Mouse (Mus musculus) heart, adult 8-10 months (tissue): ENCODE results near the gene Exoc3l4. TPM values are rescaled to one million over a fixed set of nuclear protein-coding genes. Genes with fewer than 3 reads are reported as not detected.
A peak's percentile ranks its signal among the peaks of the same experiment; 100 is the strongest.

Experiments used
- DNase-seq: peaks from one replicate; pipeline ENCODE4 v3.0.0; 2022; ENCODE audit warnings: low spot score
- total RNA-seq, 4 experiments: library from RNA; stranded (reverse); gene quantifications; 2 replicates each; pipeline ENCODE4 v1.2.4; 2022

Exoc3l4 gene
- total RNA-seq, 4 experiments from 2014 or later = 2.1 to 3.6 (median 3.0) TPM

DNA sequence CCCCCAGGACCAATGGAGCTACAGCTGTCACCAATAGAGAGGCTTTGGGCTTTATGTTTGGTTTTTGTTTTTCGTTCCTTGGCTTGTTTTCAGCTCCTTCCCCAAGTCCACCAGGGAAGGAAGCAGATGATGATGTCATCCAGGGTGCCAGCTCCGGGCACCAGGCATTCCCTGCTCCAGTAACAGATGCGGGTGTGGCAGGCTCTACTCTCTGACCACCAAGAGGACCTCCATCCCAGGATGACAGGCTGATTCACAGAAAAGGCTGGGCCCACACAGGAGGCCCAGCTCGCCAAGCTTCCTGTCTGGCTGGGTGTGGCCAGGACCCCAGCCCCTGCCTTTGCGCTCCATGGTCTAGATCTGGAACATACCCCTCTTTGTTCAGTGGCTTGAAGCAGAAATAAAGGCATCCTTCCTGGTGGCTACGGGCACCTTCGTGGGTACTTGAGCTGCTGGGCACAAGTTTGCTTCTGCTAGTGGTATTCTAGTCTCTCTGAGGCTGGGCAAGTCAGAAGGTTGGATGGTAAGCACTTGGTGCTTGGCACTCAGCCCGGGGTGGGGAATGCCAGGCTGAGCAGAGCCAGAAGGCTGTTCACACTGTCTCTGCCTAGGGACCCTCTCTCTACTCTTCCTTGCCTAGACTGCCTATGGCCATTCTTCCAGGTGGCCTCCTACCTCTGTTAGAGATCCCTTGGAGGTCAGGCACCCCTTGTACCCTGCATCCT lies 5.0 kb upstream of the Exoc3l4 start:
- DNase-seq = no peak

DNA sequence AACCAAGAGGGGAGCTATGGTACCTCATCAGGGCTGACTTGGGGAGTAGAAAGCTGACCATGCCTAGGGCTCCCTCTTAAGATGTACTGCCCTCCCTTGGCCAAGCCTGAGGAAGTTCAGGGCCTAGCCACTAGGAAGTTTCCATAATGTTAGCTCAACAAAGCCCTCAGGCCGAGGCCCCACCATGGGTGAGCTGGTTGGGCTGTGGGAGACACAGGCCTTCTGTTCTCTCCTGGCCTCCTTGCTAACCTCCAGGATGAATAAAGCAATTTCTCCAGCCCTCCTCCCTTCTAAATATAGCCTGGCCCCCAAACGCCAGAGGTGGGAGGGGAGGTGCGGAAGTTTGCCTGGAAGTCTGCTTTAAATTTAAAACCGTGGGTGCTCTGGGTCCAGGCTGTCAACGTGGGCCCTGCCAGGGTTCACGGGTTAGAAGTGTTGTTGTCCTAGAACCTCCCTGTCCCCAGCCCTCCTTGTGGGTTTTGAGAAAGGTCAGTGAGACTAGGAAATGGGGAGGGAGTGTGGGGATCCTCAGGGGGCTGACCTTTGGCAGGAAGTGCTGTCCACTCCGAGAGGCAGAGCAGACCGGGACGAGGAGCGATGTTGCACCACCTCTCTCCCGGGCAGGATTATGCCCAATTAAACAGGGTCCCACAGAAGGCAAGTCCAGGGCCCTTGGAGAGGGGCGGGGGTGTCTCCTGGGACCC lies 4.1 kb upstream of the Exoc3l4 start:
- DNase-seq = no peak

DNA sequence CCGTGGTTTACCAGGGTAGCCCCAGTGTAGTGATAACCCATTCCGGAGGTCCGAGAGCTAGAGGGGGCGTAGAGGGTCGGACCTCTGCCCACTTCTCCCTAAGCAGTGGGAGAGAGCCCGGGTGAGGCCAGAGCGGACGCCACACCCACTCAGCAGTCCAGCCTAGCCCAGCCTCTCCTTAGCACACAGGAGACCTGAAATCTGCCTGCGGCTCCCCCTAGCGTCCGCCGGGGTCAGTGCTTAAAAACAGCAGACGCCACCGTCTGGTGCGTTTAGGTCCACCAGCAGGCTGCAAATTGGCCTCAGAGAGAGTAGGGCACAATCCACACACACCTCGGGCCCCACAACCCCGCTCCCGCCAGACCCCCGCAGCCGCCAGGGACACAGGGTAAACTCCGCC lies 3.5 kb upstream of the Exoc3l4 start:
- DNase-seq = peak; percentile 92

DNA sequence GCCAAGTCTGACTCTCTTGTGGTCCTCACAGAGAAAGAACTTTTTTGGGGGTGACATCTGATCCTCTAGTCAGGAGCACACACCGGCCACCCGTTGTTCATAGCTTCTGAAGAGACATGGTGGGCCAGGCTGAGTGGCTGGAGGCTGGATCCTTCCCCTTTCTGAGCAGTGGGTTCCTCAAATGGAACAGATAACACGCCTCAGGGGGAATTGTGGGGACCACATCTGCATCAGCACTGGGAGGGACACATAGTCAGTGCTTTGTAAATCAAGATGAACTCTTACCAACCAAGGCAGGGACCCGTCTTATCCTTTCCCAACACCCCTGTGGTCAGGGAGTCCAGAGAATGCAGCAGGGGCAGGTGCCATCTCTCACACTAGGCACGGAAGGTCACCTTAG lies 3.1 kb downstream of the Exoc3l4 start:
- DNase-seq = no peak

DNA sequence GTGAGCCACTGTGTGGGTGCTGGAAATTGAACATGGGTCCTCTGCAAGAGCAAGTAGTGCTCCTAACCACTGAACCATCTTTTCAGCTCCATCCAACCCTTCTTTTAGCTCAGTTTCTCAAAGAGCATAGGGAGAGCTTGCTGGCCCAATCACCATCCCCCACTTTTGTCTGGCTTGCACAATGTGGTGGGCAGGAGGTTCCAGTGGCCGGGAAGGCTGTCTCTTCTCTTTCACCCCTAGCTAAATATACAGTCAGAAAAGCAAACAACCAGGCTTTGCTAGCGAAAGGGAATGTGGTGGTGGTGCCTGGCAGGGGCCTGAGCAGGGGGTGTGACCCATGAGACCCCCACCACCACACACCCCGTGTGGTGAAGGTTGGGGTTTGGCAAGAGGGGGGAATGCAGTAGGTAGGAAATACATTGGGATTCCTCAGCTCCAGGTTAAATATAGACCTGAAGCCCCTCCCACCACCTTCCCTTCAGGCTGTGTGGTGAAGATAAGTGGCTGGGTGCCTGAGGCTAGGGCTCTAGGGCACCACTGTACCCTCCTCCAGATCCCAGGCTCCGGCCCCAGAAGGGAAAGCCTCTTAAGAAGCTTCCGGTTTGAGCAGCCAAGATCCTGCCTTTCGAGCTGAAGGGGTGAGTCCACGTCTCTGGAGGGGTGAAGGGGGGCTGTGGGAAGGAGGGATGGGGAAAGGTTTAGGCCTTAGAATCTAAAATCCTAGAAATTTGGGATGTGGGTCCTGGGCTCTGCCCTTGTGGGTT lies 4.3 kb downstream of the Exoc3l4 start:
- DNase-seq = no peak

DNA sequence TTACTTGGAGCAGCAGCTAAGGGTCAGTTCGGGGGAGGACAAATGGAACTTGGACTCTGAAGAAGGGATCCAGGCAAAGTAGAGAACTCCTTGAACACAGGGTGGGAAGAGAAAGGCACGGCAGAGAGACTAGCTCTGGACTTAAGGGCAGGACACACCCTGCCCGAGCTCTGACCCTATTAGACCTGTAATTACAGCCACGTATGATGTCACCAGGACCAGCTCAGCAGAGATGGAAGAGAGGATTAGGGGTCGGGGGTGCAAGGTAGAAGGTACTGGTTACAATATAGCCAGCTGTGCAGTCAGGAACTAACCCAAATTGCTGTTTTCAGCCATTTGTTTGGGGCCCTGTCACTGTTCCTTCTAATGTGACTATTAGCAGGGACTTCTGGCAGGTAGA lies 6.0 kb downstream of the Exoc3l4 start:
- DNase-seq = no peak

DNA sequence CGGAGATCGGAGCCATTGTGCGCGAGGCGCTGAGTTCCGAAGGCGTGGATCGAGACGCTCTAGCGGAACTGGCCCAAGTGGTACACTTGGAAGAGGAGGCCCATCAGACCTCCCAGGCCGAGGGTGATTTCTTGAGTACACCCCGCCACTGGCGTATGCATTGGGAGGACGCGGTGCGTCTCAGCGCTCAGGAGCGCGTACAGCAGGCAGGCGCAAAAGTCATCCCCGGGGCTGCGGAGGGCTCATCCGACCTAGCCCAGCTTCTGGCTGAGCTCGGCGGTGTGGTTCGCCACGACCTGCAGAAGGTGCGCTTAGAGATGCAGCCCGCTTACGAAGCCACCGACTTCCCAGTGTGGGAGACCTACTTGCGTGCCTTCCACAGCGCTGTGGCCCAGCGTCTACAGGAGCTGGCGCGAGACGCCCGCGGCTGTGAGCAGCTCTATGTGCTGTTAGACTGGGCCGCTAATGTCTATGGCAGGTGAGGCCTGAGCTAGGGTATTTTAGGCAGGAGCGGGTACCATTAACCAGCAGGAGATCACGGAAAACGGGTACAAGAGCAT lies 6.8 kb downstream of the Exoc3l4 start:
- DNase-seq = no peak

DNA sequence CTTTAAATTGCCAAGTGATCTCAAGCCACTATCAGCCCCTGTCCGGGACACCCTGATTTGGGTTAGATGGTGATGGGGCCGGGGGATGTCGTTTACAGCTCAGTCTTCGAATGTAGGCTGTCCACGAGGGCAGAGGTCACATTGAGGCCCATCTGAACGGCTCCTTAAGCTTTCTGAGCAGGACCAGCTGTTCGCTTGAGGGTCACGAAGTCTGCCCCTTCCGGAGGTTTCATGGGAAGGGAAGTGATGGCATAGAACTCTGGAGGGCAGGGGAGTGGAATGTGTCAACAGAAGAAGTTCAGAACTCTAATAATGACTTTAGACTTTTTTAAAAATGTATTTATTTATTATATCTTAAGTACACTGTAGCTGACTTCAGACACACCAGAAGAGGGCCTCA lies 7.7 kb downstream of the Exoc3l4 start:
- no peak for DNase-seq

DNA sequence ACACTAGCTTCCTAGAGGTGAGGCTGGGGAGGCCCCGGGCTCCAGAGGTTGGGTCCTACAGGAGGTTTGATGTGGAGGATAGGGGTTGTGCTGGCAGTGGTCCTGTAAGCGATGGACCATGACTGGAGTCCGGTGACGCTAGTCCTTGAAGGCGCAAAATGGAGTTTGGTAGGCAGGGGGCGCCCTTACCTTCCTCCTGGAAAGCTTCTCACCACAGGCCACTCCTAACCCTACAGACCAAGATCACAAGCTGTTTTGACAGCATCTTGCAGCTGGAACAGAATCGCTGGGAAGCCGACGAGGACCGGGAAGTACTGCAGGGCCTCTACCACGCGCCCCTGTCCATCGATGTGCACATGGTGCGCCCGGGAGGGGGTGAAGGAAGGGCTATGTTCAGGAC lies 8.4 kb downstream of the Exoc3l4 start:
- DNase-seq = peak; percentile 90

DNA sequence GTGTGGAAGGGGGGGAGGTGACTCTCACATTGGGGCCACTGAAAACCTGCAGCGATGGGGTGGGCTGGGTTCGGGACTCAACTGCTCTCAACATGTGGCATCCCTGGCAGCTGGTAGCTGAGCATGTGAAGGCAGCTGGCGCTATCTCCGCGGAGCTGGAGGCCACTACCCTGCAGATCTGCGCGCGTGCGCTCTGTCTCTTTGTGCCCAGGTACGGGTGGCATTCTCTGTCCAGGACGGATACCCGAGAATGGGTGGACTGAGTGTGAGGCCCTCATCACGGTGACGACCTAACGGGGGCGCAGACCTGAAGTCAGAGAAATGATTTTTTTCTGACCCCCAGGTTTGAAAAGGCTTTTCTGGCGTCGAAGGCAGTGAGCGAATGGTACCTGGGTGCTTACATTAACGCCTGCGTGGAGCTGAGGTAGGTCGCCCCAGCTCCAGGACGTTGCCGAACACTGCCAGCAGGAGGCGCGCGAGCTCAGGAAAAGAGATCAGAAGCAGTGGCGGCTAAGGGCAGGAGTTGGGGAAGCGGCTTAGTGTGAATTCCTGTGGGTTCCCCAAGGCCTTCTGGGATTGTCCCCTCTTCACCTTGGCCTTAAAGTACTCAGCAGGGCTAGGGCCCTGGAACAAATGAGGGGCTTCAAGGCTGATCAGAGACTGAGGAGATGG lies 9.1 kb downstream of the Exoc3l4 start:
- DNase-seq = peak; percentile 95

DNA sequence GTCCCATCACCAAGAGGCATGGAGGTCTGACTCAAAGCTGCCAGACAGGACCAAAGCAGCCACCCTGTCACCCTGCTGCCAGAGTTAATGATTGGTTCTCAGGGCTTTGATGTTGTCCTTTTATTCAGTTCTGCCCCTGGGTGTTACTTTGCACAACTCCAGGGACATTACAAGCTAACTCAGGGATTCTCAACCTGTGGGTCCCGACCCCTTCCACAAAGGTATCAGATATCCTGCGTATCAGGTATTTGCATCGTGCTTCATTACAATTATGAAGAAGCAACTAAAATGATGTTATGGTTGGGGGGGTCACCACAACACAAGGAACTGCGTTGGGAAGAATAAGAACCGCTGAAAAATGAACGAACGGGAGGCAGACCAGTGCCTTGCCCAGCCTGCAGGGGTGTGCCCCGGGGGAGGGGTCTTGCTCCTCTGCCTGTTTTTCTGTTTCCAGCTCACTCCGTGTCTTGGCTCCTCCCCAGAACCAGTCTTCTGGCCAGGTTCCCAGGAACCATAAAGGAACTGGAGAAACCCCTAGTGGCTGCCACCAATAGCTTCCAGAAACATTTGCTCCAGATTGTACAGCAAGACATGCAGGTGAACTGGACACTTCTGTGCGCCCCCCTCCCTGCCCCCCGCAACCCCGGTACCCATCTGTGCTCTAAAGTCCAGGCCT lies 10.8 kb downstream of the Exoc3l4 start:
- DNase-seq = no peak

DNA sequence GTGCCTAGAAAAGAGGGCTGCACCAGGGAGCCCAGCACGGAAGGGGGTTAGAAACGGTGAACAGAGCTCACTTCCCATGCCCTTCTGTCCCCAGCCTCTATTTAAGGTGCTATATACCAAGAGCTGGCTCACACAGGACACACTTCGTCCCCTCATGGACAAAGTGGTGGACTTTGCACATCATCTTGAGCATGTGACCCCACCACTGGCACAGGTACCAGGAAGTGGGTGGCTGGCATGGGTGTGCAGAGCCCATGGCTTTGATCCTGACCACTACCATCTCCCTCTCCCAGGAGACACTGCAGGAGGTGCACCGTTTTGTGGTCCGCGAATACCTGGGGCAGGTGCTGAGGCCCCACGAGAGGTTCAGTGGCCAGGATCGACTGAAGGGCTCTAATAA lies 11.5 kb downstream of the Exoc3l4 start:
- no peak for DNase-seq

DNA sequence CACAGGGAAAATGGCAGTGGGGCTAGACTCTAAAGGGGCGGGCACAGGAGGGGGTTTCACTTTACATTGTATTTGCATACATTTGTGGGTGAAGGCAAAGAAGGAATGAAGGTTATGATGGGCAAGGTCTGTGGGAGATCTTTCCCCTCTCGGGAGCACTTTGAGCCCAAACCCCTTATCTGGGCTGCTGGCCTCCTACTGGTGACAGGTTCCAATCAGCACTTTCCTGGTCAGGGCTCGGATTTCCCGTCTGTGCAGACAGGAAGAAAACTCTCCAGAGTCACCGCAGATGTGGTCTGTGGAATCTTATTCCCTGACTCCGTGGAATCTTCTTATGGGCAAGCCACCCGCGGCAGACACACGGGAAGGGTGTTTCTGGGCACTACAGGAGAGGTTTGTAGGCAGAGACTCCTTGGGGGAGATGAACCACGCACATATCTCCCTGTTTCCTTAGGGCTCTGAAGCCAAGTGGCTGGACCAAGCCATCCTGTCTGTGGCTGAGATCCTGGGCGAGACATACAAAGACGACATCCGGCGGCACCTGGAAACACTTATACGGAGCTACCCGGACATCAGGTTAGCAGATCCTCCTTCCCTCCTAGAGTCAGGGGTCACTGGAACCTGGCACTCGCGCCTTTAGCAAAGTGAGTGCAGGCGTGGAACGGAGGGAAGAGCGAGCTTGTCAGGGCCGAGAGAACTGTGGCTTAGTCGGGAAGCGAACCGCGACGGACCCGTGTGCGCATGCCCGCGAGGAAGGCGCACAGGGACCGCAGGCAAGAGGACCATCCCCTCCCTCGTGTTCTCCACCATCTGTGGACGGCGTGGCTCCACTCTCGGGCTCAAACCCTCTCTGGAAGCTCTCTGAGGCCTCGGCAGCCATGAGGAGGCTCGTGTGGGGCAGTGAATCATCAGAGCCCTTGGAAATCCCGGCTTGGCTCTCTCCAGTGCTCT lies 12.4 kb downstream of the Exoc3l4 start:
- DNase-seq = peak; percentile 55

DNA sequence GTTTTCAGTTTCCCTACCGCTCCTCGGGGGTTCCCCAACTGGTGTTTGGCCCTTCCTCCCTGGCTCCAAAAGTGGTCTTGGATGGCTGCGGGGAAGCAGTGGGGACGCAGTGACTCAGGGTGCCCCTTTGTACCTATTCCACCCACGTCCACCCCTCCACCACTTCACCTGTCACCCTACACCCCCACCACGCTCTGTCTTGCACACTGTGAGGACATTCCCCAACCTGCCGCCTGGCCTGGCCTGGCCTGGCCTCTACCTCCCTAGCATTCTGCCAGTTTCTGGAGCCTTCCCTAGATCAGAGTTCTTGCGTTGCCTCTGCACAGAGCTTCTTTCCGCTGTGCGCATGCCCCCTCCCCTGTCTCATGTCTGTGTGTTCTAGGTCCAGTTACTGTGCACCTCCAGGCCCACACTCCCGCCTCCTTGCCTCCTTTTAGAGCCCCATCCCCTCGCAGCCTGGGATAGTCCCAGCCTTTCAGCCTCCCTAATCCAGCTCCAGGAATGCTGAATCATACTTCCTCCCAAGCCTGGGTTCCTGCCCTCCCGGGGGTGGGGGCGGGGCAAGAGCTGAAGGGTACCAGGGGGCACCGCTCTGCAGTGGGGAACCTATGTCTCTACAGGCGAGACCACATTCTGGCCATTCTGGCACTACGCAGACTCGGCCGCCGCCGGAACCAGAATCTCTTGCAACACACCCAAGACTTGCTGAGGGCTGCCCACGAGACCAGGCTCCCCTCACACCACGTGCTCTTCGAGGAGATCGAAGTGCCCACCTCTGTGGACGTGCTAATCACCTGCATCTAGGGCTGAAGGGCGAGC lies 13.4 kb downstream of the Exoc3l4 start:
- no peak for DNase-seq

DNA sequence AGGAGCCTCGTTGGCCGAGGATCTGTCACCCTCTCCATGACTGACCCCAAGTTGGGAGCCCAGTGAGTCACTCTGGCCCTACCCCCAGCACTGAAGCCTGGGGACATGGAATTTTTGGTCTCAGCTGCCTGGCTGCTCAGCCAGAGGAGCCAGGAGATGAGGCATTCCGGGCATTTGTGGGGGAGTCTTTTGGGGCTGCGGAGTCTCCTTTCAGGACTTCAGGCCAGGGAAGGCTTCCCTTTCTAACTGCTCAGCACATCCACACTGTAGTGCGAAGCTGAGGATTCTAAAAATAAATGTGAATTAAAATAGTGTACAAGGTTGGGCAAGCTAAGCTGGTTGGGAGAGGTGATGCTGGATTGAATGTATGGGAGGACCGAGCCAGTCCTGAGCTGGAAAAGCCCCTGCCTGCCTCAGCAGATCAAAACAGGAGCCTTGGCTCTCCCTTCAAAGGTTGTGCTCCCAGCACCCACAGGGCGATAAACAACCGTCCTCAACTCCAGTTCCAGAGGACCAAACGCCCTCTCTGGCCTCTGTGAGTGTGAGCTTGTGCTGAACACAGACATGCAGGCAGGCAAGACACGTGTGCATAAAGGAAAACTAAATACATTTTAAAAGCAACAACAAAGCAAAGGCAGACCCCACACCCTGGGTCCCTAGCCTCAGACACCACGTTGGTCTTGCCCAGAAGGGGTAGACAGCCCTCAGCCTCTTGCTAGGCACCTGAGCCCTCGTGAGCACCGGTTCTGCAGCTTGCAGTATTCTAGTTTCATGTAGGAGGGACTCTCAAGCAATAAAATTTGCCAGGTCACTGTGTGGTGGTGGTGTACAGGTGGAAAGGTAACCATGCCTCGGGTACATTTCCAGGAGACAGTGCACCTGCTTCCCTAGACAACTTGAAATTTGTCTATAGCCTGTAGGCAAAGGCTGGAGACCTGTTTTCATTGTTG lies 14.3 kb downstream of the Exoc3l4 start:
- DNase-seq = no peak

DNA sequence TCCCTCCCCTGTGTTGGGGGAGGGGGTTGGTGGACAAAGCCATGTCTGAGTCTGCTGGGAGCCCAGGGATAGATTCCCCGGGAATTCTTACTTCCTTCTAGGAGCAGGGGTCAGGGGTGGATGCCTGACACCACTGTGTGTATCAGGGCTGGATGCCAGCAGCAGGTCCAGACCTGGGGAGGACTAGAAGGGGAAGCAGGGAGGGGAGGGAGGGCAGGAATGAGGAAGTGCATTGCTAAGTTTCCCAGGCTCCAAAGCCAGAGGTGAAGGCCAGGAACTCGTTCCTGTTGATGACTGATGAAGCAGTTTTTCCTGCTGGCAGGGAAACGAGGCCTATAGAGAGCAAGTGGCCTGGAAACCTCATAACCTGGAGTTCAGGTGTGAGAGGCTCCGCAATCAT lies 15.3 kb downstream of the Exoc3l4 start:
- DNase-seq = no peak

DNA sequence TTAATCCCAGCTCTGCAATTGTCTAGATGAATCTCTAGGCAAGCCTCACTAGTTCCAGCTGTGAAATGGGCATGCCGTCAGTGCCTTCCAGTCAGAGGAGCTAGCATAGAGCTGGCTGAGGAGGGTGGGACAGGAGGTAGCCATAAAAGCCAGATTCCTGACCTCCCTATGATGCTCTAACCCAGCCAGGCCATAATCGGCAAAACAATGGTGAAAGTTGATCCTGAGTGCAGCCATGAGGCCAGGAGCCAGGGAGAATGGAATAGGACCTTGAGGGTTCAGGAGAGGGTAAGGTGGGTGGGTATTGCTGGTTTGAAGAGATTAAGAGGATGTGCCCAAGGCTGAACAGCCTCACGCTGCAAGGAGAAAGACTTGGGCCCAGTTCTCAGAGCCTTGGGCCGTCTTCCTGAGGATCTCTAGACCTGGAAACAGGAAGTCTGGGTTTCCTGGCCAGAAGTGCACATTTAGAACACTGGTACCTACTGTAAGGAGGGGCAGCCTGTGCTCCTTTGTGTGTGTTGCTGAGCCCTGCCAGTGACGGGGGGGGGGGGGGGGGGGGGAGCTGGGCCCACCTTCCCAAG lies 16.0 kb downstream of the Exoc3l4 start:
- no peak for DNase-seq
